Mouse (Mus musculus) liver, postnatal 0 days (tissue): ENCODE data around the gene Vps51. TPM values are rescaled to one million over a fixed set of nuclear protein-coding genes. Genes with fewer than 3 reads are reported as not detected.

Experiments
- ATAC-seq: fragments of 200-750 bp; cut with Nextera tagmentation; 2 replicates; pipeline ENCODE4 v1.8.0; 2017; ENCODE audit warnings: mild to moderate bottlenecking, moderate library complexity
- DNase-seq: peaks from one replicate; pipeline ENCODE4 v3.0.0-alpha.2; 2016
- H3K27ac ChIP-seq: fragments of 300-500 bp; sonication (generic); 2 replicates; pipeline ENCODE4 v1.5.1; 2014; ENCODE audit warnings: antibody characterized with exemption, moderate library complexity, mild to moderate bottlenecking, low read depth
- H3K27me3 ChIP-seq: fragments of 300-500 bp; sonication (generic); 2 replicates; pipeline ENCODE4 v1.6.1; 2014; ENCODE audit warnings: low read length, control low read depth, mixed read lengths; ENCODE audit not compliant: insufficient read depth
- H3K36me3 ChIP-seq: fragments of 300-500 bp; sonication (generic); replicated peaks from 2 replicates; pipeline ENCODE4 v1.6.1; 2014; ENCODE audit warnings: mild to moderate bottlenecking, control low read depth, low read length, moderate library complexity, mixed read lengths; ENCODE audit not compliant: insufficient read depth
- H3K4me1 ChIP-seq: fragments of 300-500 bp; sonication (generic); 2 replicates; pipeline ENCODE4 v1.6.1; 2014; ENCODE audit warnings: antibody characterized with exemption, mild to moderate bottlenecking, control low read depth; ENCODE audit not compliant: insufficient read depth
- H3K4me2 ChIP-seq: fragments of 300-500 bp; sonication (generic); 2 replicates; pipeline ENCODE4 v1.6.1; 2014; ENCODE audit warnings: low read depth, mild to moderate bottlenecking, low read length, moderate library complexity, mixed read lengths
- H3K4me3 ChIP-seq: fragments of 300-500 bp; sonication (generic); 2 replicates; pipeline ENCODE4 v1.5.1; 2014; ENCODE audit warnings: low read depth, low read length
- H3K9ac ChIP-seq: fragments of 300-500 bp; sonication (generic); replicated peaks from 2 replicates; pipeline ENCODE4 v1.6.1; 2014; ENCODE audit warnings: mild to moderate bottlenecking, moderate library complexity
- H3K9me3 ChIP-seq: fragments of 300-500 bp; sonication (generic); 2 replicates; pipeline ENCODE4 v1.6.1; 2016; ENCODE audit warnings: mild to moderate bottlenecking, control low read depth, low read length, mixed read lengths
- CTCF ChIP-seq: sonication (generic); IDR thresholded peaks from 2 replicates; pipeline ENCODE4 v1.5.1; 2016; ENCODE audit warnings: antibody characterized with exemption, low read depth
- EP300 ChIP-seq: IDR thresholded peaks from 2 replicates; pipeline ENCODE4 v1.6.1; 2016; ENCODE audit warnings: antibody characterized with exemption, low read depth, mild to moderate bottlenecking
- WGBS: fragments of 180-500 bp; shearing (Covaris S2); extraction: QIAGEN DNeasy Blood & Tissue Kit; methylation state at CpG from one replicate; pipeline ENCODE4 v1.1.7; 2014; ENCODE audit not compliant: insufficient replicate concordance; 5-methylcytosine and 5-hydroxymethylcytosine counted together
- polyA plus RNA-seq: library from polyadenylated mRNA; unstranded; fragments of >200 nt; fragmentation: Nextera tagmentation; extraction: Ambion mirVana; gene quantifications from 2 replicates; pipeline ENCODE4 v1.2.1, GENCODE M21; 2015

The Vps51 gene
- polyA plus RNA-seq, 1 experiment from 2014 or later = 20.7 TPM

DNA sequence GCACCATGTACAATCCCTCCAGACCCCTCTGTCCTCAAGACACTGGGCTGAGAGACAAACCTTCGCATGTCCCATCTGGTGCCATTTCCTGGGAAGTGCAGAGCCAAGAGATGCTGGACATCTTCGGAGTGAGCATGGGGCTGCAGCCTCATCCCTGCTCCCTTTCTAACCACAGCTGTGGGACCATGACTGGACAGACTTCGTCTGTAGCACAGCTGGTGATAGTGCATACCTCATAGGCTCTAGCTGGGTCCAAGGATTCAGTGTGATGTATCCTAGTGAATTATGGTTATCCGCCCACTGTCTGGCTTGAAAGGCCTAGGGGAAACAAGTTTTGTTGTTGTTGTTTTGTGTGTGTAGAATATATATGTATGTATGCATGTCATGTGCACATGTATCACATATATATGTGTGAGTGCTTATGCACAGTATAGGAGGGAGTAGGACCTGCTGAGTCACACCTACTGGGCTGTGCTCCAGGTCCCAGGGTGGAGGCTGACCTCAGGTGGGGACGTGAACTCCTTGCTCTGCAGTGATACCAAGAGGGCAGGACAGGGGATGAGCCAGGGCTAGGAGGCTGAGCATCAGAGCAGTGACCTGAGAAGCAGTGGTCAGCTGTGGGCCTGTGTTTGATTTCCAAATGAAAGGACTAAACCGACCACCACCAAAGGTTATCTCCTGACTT, 25.3 kb upstream of the Vps51 start:
- no peak for TF ChIP-seq EP300
- peak; percentile 20; the same call in 1 of the 2 replicates for TF ChIP-seq CTCF
- peaks cover 29% of the 10 kb centered on the region for H3K4me1 ChIP-seq
- DNase-seq (peak; percentile 77), ATAC-seq (peak; percentile 96)
- H3K27ac ChIP-seq = peak overlapping the region; percentile 73
- H3K9me3 ChIP-seq = no peaks in the 10 kb centered on the region
- no peak overlapping the region for H3K9ac ChIP-seq
- no peaks in the 10 kb centered on the region for H3K36me3 ChIP-seq
- no peak overlapping the region for H3K4me3 ChIP-seq
- H3K27me3 ChIP-seq = no peaks in the 10 kb centered on the region
- WGBS = 63% methylated on average over 6 of the region's 6 CpGs
- peak overlapping the region; percentile 26 for H3K4me2 ChIP-seq

DNA sequence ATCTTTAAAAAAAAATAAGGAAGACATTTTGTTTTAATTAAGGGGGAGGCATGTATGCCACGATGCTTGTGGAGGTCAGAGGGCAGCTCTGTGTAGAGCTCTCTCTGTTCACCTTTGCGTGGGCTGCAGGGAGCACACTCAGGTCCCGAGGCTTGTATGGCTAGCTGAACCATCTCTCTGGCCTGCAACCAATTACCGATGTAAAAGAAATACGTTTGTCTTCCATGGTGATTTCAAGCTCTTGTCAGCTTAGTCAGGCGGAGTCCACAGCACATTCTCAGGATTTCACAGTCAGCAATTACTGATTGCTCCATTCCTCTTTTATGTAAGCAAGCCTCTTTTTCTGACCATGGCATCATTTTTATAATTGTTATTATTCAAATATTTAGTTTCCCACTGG, 24.2 kb upstream of the Vps51 start:
- DNase-seq (no peak), ATAC-seq (no peak)
- no peaks in the 10 kb centered on the region for H3K9me3 ChIP-seq
- TF ChIP-seq EP300 (no peak), CTCF (no peak)
- no peak overlapping the region for H3K9ac ChIP-seq
- 71% methylated on average over 6 of the region's 6 CpGs for WGBS
- no peak overlapping the region for H3K4me2 ChIP-seq
- H3K4me1 ChIP-seq = peaks cover 29% of the 10 kb centered on the region
- no peaks in the 10 kb centered on the region for H3K27me3 ChIP-seq
- no peak overlapping the region for H3K27ac ChIP-seq
- H3K36me3 ChIP-seq = no peaks in the 10 kb centered on the region
- no peak overlapping the region for H3K4me3 ChIP-seq

DNA sequence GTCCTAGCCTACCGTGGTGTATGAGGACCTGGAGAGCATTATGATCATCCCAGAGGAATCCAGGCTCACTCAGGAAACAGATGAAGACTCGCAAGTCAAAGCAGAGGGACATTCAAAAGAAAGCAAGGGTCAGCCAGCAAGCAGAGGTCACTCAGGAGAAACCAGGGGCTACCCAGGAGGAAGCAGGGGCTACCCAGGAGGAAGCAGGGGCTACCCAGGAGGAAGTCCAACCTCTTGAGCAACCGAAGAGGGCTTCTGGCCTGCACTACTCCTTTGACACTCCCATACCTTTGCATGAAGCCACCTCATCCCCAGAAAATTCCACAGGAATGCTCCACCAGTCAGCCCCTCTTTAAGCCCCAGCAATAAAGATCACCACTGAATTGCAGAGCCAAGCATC, 20.8 kb upstream of the Vps51 start:
- TF ChIP-seq EP300 = no peak
- no peak for TF ChIP-seq CTCF
- peaks cover 14% of the 10 kb centered on the region for H3K36me3 ChIP-seq

DNA sequence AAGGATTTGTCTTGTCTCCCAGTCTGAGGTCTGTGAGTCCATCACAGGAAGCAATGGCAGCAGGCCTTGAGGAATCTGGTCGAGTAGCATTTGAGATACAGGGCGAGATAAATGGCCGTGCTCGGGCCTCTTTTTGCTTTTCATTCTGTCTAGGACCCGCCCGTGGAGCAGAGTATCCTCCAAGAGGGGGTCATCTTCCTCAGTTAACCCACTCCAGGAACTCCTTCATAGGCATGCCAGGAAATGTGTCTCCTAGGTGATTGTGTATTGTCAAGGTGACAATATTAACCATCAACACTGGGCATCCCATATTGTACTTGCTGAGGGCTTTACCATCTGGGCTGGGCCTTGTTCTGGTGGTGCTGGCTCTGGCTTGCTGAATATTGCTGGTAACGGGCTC, 17.1 kb upstream of the Vps51 start, which contains the start of gene AC131692.1:
Gene AC131692.1 (plus strand): TSS at position 301 of the 400 bp plus-strand sequence.
- no peak for ATAC-seq
- H3K36me3 ChIP-seq = peaks cover 46% of the 10 kb centered on the region

More for the DNA sequence above, 20.8 kb upstream of the Vps51 start:
- peaks cover 10% of the 10 kb centered on the region for H3K4me1 ChIP-seq
- no peak overlapping the region for H3K4me2 ChIP-seq
- ATAC-seq (no peak), DNase-seq (no peak)
- no peak overlapping the region for H3K27ac ChIP-seq
- H3K4me3 ChIP-seq = no peak overlapping the region
- 70% methylated on average over 3 of the region's 3 CpGs for WGBS
- no peak overlapping the region for H3K9ac ChIP-seq
- H3K9me3 ChIP-seq = no peaks in the 10 kb centered on the region
- H3K27me3 ChIP-seq = no peaks in the 10 kb centered on the region

DNA sequence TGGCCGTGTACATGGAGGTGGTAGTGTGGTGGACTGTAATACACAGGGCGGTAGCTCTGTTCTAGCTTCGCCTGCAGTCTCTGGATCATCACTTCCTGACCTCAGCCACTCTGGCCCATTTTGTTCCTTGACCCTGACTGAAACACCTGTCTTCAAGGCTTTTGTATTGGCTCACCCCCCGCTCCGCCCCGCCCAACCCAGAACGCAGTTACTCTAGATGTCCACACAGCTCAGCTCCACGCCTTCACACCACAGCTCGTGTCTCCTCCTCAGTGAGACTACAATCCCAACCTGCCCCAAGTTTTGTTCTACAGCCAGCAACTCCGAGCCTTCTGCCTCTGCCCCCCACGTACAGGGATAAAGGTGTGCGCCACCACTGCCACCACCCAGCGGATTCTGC, 11.8 kb upstream of the Vps51 start:
- TF ChIP-seq CTCF (no peak), EP300 (no peak)
- Histone ChIP-seq H3K9ac (no peak overlapping the region), H3K9me3 (no peaks in the 10 kb centered on the region), H3K27me3 (no peaks in the 10 kb centered on the region), H3K36me3 (peaks cover 57% of the 10 kb centered on the region), H3K27ac (no peak overlapping the region), H3K4me2 (no peak overlapping the region), H3K4me1 (peaks cover 17% of the 10 kb centered on the region), H3K4me3 (no peak overlapping the region)
- ATAC-seq (no peak), DNase-seq (no peak)
- 92% methylated on average over 13 of the region's 13 CpGs for WGBS

More for the DNA sequence above, 17.1 kb upstream of the Vps51 start, which contains the start of gene AC131692.1:
- H3K9ac ChIP-seq = no peak within 1 kb of the TSS
- no peak within 1 kb of the TSS for H3K4me2 ChIP-seq
- no peaks in the 10 kb centered on the region for H3K27me3 ChIP-seq
- no peaks in the 10 kb centered on the region for H3K4me1 ChIP-seq
- H3K27ac ChIP-seq = no peak within 1 kb of the TSS
- 82% methylated on average over 7 of the region's 7 CpGs for WGBS
- no peak within 1 kb of the TSS for H3K4me3 ChIP-seq
- H3K9me3 ChIP-seq = no peaks in the 10 kb centered on the region
- no peak for TF ChIP-seq EP300
- no peak for TF ChIP-seq CTCF
- no peak for DNase-seq

DNA sequence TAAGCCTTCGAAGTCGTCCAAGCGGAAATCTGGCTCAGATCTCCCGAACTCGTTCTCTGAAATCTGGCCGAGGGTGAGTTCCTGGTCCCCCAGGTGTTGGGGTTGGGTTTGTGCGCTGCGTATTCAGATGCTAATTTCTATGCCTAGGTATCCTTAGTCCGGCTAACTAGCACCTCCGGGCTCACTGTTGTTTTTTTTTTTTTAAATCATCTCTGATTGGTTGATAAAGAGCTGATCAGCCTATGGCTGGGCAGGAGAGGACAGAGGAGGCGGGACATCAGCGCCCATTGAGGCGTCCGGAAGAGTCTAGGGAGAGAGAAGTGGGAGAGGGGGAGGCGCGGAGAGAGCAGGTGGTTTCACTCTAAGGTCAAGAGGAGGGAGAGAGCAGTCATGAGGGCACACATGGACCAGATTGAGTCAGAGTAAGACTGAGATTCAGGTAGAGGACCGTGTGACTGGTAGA, 8.4 kb upstream of the Vps51 start:
- H3K36me3 ChIP-seq = peaks cover 56% of the 10 kb centered on the region

More for the DNA sequence above, 8.4 kb upstream of the Vps51 start:
- Histone ChIP-seq H3K4me3 (peak overlapping the region; percentile 93), H3K27me3 (no peaks in the 10 kb centered on the region), H3K4me2 (peak overlapping the region; percentile 98), H3K9me3 (no peaks in the 10 kb centered on the region), H3K9ac (peak overlapping the region; percentile 85), H3K27ac (peak overlapping the region; percentile 70), H3K4me1 (peaks cover 21% of the 10 kb centered on the region)
- TF ChIP-seq CTCF (no peak), EP300 (no peak)
- peak; percentile 76 for ATAC-seq
- peak; percentile 80 for DNase-seq
- WGBS = 2% methylated on average over 17 of the region's 17 CpGs
